Mouse (Mus musculus): Measurements from ENCODE around the gene P2ry13. TPM values are rescaled to one million over a fixed set of nuclear protein-coding genes. Genes with fewer than 3 reads are reported as not detected.

P2ry13 gene
- polyA plus RNA-seq, 1 experiment from 2014 or later = 1.4 TPM

GRCm38 (mm10) chr3:59167417-59168054 is 43.1 kb downstream of the P2ry13 start:
- Histone ChIP-seq H3K4me3 (ENCODE audit: low read depth, low read length) (no peak overlapping the region), H3K4me1 (replicated peaks; ENCODE audit: control insufficient read depth, insufficient read depth, low read length) (no peaks in the 10 kb centered on the region), H3K9me3 (ENCODE audit: control insufficient read depth, low read length) (no peaks in the 10 kb centered on the region), H3K4me2 (replicated peaks; ENCODE audit: low read depth, low read length) (no peak overlapping the region), H3K27me3 (ENCODE audit: control insufficient read depth, insufficient read depth, low read length) (no peaks in the 10 kb centered on the region), H3K27ac (ENCODE audit: low read depth, low read length) (no peak overlapping the region), H3K36me3 (ENCODE audit: control insufficient read depth, insufficient read depth, low read length) (no peaks in the 10 kb centered on the region), H3K9ac (ENCODE audit: low read depth, low read length) (no peak overlapping the region)
- WGBS = 79% methylated on average over 2 of the region's 2 CpGs
- DNase-seq (ENCODE audit: low spot score) (no peak), ATAC-seq (ENCODE audit: low FRiP score) (no peak)

GRCm38 (mm10) chr3:59160465-59160864 is 50.2 kb downstream of the P2ry13 start:
- H3K4me2 ChIP-seq (replicated peaks; ENCODE audit: low read depth, low read length) = no peak overlapping the region
- H3K9me3 ChIP-seq (ENCODE audit: control insufficient read depth, low read length) = no peaks in the 10 kb centered on the region
- no peaks in the 10 kb centered on the region for H3K27me3 ChIP-seq (ENCODE audit: control insufficient read depth, insufficient read depth, low read length)
- no peak overlapping the region for H3K9ac ChIP-seq (ENCODE audit: low read depth, low read length)
- no peak overlapping the region for H3K27ac ChIP-seq (ENCODE audit: low read depth, low read length)
- 95% methylated on average over 1 of the region's 1 CpGs for WGBS
- ATAC-seq (ENCODE audit: low FRiP score) (no peak), DNase-seq (ENCODE audit: low spot score) (no peak)
- H3K36me3 ChIP-seq (ENCODE audit: control insufficient read depth, insufficient read depth, low read length) = no peaks in the 10 kb centered on the region
- H3K4me3 ChIP-seq (ENCODE audit: low read depth, low read length) = no peak overlapping the region
- H3K4me1 ChIP-seq (replicated peaks; ENCODE audit: control insufficient read depth, insufficient read depth, low read length) = no peaks in the 10 kb centered on the region

Other genes with a start within 250 kb of the P2ry13 start
- 3.8 and 4.7 TPM in 2 replicates for gene Med12l, start 205.1 kb downstream of the P2ry13 start, polyA plus RNA-seq (2014; fragmentation: Nextera tagmentation; extraction: Ambion mirVana)
- 1.1 and 1.4 TPM in 2 replicates for gene Gpr171, start 109.1 kb downstream of the P2ry13 start, polyA plus RNA-seq (2014; fragmentation: Nextera tagmentation; extraction: Ambion mirVana)
- 1.3 and 3.5 TPM in 2 replicates for gene P2ry14, start 57.3 kb downstream of the P2ry13 start, polyA plus RNA-seq (2014; fragmentation: Nextera tagmentation; extraction: Ambion mirVana)
- gene Gpr87, start 15.8 kb downstream of the P2ry13 start, polyA plus RNA-seq (2014; fragmentation: Nextera tagmentation; extraction: Ambion mirVana) = 0.10 TPM in 1 of 2 replicates, not detected in the other
- gene P2ry12, start 52.0 kb upstream of the P2ry13 start, polyA plus RNA-seq (2014; fragmentation: Nextera tagmentation; extraction: Ambion mirVana) = 3.9 and 4.3 TPM in 2 replicates
- gene Igsf10, start 133.5 kb upstream of the P2ry13 start, polyA plus RNA-seq (2014; fragmentation: Nextera tagmentation; extraction: Ambion mirVana) = 3.7 and 4.3 TPM in 2 replicates